Mouse (Mus musculus): ENCODE results near the gene Zscan22. TPM values are rescaled to one million over a fixed set of nuclear protein-coding genes. Genes with fewer than 3 reads are reported as not detected.

Zscan22 gene
- 4.0 TPM for polyA plus RNA-seq (2017; shearing (Covaris generic))

DNA sequence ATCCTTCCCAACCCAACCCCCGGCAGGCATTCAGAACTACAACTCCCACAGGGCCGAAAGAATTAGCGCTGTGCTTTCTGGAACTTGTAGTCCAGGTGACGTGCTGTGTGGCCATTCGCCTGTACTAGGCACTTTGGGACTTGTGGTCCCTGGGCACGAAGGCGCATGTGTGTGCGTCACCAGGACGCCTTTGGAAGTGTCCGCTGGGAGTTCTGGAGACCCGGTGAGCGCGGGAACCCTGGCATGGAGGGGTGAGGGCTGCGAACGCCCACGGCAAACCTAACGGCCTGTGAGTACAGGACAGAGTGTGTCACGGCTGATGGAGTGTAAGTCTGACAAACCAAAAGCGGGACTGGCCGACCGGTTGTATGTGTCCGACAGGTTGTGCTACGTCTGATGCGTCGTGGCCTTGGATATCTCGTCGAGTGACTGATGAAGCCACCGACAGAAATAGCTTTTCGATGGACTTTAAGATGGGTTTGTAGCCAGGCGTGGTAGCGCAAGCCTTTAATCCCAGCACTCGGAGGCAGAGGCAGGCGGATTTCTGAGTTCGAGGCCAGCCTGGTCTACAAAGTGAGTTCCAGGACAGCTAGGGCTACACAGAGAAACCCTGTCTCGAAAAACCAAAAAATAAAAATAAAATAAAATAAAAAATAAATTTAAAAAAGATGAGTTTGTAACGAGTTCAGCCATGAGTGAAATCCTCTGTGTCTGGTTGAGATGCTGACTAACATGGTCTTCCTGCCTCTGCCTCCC lies at the start of gene Zscan22:
Gene Zscan22, plus strand, starts transcription at position 161 of the 756 bp plus-strand sequence.

DNA sequence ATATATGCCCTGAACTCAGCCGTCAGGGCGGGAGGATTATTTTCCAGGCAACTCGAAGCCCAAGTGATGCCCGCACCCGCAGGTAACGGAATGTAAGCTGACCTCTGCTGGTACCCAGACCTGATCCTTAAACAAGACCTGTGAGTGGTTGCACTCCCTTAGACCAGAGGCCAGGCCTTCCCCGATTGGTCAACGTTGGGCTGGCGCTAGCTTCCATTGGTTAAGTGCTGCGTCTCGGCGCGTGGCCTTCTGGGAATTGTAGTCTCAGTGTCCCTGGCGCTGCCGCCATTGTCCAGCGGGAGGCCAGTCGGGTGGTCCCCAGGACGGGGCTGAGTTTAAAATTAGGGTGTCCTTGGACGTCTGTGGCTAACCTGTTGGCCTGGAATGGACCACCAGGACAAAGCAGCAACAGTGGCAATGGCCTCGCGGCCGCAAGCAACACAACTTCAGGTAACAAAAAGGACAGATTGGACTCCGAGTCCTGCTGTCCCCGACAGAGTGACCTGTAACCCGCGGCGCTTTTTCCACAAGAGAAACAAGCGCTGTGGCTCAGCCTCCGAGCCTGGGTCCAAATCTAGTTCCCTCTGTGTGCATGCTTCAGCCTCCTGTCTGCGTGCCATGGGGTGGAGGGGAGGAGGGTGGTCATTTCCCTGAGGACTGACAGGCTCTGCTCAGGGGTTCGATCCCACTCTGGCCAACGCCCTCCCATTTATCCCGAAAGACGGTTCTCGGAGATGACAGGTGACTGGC lies 16.5 kb upstream of the Zscan22 start, which contains the start of gene Zfp128:
Gene Zfp128, plus strand, starts transcription at position 267 of the 750 bp plus-strand sequence.

DNA sequence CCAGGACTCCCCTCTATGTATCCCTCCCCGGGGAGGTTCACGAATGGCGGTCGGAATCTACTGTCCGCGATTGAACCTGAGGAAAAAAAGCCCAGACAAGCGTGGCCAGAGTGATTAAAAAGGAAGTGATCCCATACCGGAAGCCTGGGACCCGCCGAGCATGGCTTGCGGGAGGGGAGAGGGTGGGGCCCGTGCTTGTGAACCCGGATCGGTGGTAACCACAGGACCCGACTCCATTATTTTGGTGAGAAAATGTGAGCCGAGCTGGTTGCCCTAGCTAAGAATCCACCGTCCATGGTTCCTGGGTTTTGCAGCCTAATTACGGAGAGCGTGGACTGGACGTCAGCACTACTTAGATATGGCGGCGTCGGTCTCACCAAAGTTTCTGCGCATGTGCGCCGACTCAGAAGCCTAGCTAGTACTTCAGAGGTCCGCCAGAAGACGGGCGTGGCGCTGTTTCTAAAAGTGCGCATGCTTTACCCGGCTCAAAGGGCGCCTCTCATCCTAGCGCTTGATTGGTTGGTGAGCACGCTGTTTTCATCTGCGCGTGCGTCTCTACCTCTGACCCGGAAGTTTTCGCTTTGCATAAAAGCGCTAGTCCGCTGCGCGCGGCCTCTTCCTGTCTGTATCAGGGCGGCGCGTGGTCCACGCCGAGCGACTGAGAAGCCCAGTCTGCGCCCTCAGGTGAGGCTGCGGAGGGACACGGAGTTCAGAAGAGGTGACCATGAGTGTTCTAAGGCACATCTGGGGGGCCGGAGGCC lies 24.3 kb downstream of the Zscan22 start, which contains the start of gene Rps5:
Gene Rps5, plus strand, starts transcription at position 586 of the 761 bp plus-strand sequence.

DNA sequence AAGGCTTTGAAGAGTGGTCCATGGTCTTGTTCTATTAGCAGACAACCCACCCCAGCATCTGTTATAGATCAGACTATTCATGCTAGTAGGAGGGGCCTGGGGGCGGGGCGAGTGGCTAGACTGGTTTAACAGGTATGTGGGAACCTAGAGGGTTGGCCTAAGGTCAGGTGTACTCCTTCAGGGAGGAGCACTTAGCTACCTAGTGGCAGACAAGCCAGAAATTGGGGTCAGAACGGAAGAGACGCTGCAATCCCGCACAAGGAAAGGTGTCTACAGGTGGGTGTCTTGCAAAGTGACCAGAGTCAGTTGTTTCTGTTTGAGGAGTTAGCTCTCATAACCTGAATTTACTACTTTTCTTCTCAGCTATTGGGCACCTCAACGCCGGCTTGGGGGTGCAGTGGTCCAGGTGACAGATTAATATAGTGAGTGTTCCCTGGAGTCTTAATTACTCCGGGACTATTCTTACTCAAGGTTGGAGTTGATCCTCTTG lies 29.6 kb downstream of the Zscan22 start, which contains the start of gene Rnf225:
Gene Rnf225, plus strand, starts transcription at position 226 of the 490 bp plus-strand sequence.

Other genes starting within 250 kb of the Zscan22 start
- not detected for gene Vmn2r55, start 212.8 kb upstream of the Zscan22 start, polyA plus RNA-seq (2017; shearing (Covaris generic))
- gene Vmn2r56, start 162.8 kb upstream of the Zscan22 start, polyA plus RNA-seq (2017; shearing (Covaris generic)), result not detected
- gene Zscan18, start 94.2 kb upstream of the Zscan22 start, polyA plus RNA-seq (2017; shearing (Covaris generic)), result 5.4 TPM
- 7.9 TPM for gene Zfp329, start 79.0 kb upstream of the Zscan22 start, polyA plus RNA-seq (2017; shearing (Covaris generic))
- 85.4 TPM for gene Zfp110, start 63.1 kb upstream of the Zscan22 start, polyA plus RNA-seq (2017; shearing (Covaris generic))
- 0.50 TPM for gene Zfp128, start 16.6 kb upstream of the Zscan22 start, polyA plus RNA-seq (2017; shearing (Covaris generic))
- gene Rps5, start 24.5 kb downstream of the Zscan22 start, polyA plus RNA-seq (2017; shearing (Covaris generic)), result 1,269 TPM
- not detected for gene Rnf225, start 29.6 kb downstream of the Zscan22 start, polyA plus RNA-seq (2017; shearing (Covaris generic))
- gene Zfp324, start 68.0 kb downstream of the Zscan22 start, polyA plus RNA-seq (2017; shearing (Covaris generic)), result 3.0 TPM
- 5.8 TPM for gene Zfp446, start 80.0 kb downstream of the Zscan22 start, polyA plus RNA-seq (2017; shearing (Covaris generic))
- gene Slc27a5, start 100.4 kb downstream of the Zscan22 start, polyA plus RNA-seq (2017; shearing (Covaris generic)), result 0.37 TPM
- 148 TPM for gene Trim28, start 101.3 kb downstream of the Zscan22 start, polyA plus RNA-seq (2017; shearing (Covaris generic))
- gene Zbtb45, start 112.2 kb downstream of the Zscan22 start, polyA plus RNA-seq (2017; shearing (Covaris generic)), result 8.6 TPM
- gene Chmp2a, start 137.0 kb downstream of the Zscan22 start, polyA plus RNA-seq (2017; shearing (Covaris generic)), result 144 TPM
- 133 TPM for gene Ube2m, start 140.5 kb downstream of the Zscan22 start, polyA plus RNA-seq (2017; shearing (Covaris generic))
- 0.44 TPM for gene Mzf1, start 156.9 kb downstream of the Zscan22 start, polyA plus RNA-seq (2017; shearing (Covaris generic))
- gene Vmn1r85, start 197.4 kb downstream of the Zscan22 start, polyA plus RNA-seq (2017; shearing (Covaris generic)), result not detected
- not detected for gene Vmn1r86, start 222.1 kb downstream of the Zscan22 start, polyA plus RNA-seq (2017; shearing (Covaris generic))
- 0.35 TPM for gene Vmn1r87, start 242.3 kb downstream of the Zscan22 start, polyA plus RNA-seq (2017; shearing (Covaris generic))